Comparison of ENCODE assay signal across 8 mouse cellular contexts in the genomic region with DNA sequence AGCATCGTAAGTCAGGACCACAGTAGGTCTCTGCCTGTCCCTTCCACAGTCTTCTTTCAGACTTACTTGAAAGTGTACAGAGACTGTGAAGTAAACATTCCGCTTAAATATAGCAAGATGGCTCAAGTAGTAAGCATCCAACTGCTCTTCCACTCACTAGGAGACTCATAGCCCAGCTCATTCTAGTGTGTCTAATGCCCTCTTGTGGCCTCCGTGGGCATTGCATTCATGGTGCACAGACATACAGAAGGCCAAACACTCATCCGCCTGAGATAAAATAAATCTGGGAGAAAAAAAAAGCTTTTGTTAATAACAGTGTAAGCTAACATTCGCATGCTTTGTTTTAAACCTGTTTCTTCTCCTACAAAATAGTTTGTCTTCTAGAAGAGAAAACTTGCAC. TPM values are rescaled to one million over a fixed set of nuclear protein-coding genes. Genes with fewer than 3 reads are reported as not detected.
DNase-seq lines count a peak whose midpoint lies in the region; ATAC-seq and TF ChIP-seq lines count a peak whose summit lies in the region.

No protein-coding gene starts in this region.

- no peaks in the 10 kb centered on the region for H3K4me1 ChIP-seq in hindbrain, embryonic 10.5 days (replicated peaks)
- H3K4me1 ChIP-seq in hindbrain, embryonic 13.5 days (replicated peaks), result no peaks in the 10 kb centered on the region

- no peak overlapping the region for H3K9ac ChIP-seq in hindbrain, embryonic 13.5 days

- no peak overlapping the region for H3K27ac ChIP-seq in hindbrain, embryonic 10.5 days
- H3K27ac ChIP-seq in hindbrain, embryonic 13.5 days, result no peak overlapping the region

- no peaks in the 10 kb centered on the region for H3K9me3 ChIP-seq in hindbrain, embryonic 10.5 days
- no peaks in the 10 kb centered on the region for H3K9me3 ChIP-seq in hindbrain, embryonic 13.5 days

- H3K79me2 ChIP-seq in myocyte (ENCODE audit: control insufficient read depth, insufficient read depth), result no peaks in the 10 kb centered on the region

- peak; percentile 74 for DNase-seq in hindbrain, embryonic 10.5 days (ENCODE audit: low spot score)
- DNase-seq in R1 (ENCODE audit: low read depth, low spot score), result peak; percentile 84
- DNase-seq in cerebellum, postnatal 25 days, result peak; percentile 65 to 80
- peak; percentile 76 for DNase-seq in heart, postnatal 4 days
- DNase-seq in left cerebral cortex, postnatal 25 days (ENCODE audit: low spot score in 2 of 2), result peak; percentile 49 to 69
- DNase-seq in testis, postnatal 14 days (ENCODE audit: low spot score), result peak; percentile 30

- no peak overlapping the region for H3K4me3 ChIP-seq in hindbrain, embryonic 10.5 days
- H3K4me3 ChIP-seq in hindbrain, embryonic 13.5 days, result no peak overlapping the region
- no peak overlapping the region for H3K4me3 ChIP-seq in myocyte

- H3ac ChIP-seq in myocyte (ENCODE audit: control insufficient read depth, insufficient read length), result no peak overlapping the region

- H3K4me2 ChIP-seq in hindbrain, embryonic 13.5 days, result no peak overlapping the region
- H3K4me2 ChIP-seq in myocyte (ENCODE audit: low read depth), result peak overlapping the region; percentile 24

- ATAC-seq in hindbrain, embryonic 13.5 days (ENCODE audit: low FRiP score), result no peak

- intact Hi-C loops in left cerebral cortex, postnatal 25 days (cut with DNase I), result loop anchor here (10.0 kb wide), 1 partner anchor 83 kb away; no protein-coding TSS in a partner anchor

- WGBS in hindbrain, embryonic 10.5 days, result 75% methylated on average over 5 of the region's 5 CpGs
- WGBS in hindbrain, embryonic 13.5 days, result 75% methylated on average over 5 of the region's 5 CpGs

- no peak for TF ChIP-seq POLR2A in myocyte (IDR thresholded peaks at IDR 0.05; ENCODE audit: insufficient read length, low read depth)

- peaks cover 96% of the 10 kb centered on the region for H3K36me3 ChIP-seq in hindbrain, embryonic 10.5 days
- peaks cover 88% of the 10 kb centered on the region for H3K36me3 ChIP-seq in hindbrain, embryonic 13.5 days
- H3K36me3 ChIP-seq in myocyte (ENCODE audit: control insufficient read depth, insufficient read depth), result peaks cover 63% of the 10 kb centered on the region

- H3K27me3 ChIP-seq in hindbrain, embryonic 10.5 days (ENCODE audit: insufficient read depth, poor library complexity, severe bottlenecking), result no peaks in the 10 kb centered on the region
- no peaks in the 10 kb centered on the region for H3K27me3 ChIP-seq in hindbrain, embryonic 13.5 days
- H3K27me3 ChIP-seq in myocyte (ENCODE audit: control insufficient read depth, insufficient read depth, insufficient read length), result no peaks in the 10 kb centered on the region

TF ChIP-seq in myocyte, 11 proteins besides CTCF, POLR2A, EP300 and RAD21:
- TF ChIP-seq CEBPB (IDR thresholded peaks at IDR 0.05; ENCODE audit: insufficient read depth, poor library complexity, severe bottlenecking), result no peak
TF ChIP-seq in myocyte: peak in this region for 0.

RNA-seq across cellular contexts. Expression of gene Heatr3, which starts 23.8 kb away (rescaled TPM):
- 42.0 and 47.0 TPM in 2 replicates for polyA plus RNA-seq in hindbrain, embryonic 10.5 days (2016; fragmentation: Nextera tagmentation; extraction: Ambion mirVana)
- polyA plus RNA-seq in hindbrain, embryonic 13.5 days (2015; fragmentation: Nextera tagmentation; extraction: Ambion mirVana), result 37.1 and 39.0 TPM in 2 replicates
- total RNA-seq in heart, postnatal 4 days (2021), result 10 to 100 TPM; 24.0 to 24.6 TPM
- 10 to 100 TPM; 30.1 to 30.8 TPM for total RNA-seq in left cerebral cortex, postnatal 25 days (2021)
- 22.3 TPM for polyA plus RNA-seq in myocyte (2012; fragmentation: generic; extraction: Trizol)

RNA-seq across cellular contexts. Expression of gene Tent4b, which starts 37.6 kb away (rescaled TPM):
- polyA plus RNA-seq in hindbrain, embryonic 10.5 days (2016; fragmentation: Nextera tagmentation; extraction: Ambion mirVana), result 8.1 and 10.0 TPM in 2 replicates
- polyA plus RNA-seq in hindbrain, embryonic 13.5 days (2015; fragmentation: Nextera tagmentation; extraction: Ambion mirVana), result 9.5 and 9.9 TPM in 2 replicates
- 10 to 100 TPM; 19.5 to 21.0 TPM for total RNA-seq in heart, postnatal 4 days (2021)
- total RNA-seq in left cerebral cortex, postnatal 25 days (2021), result 10 to 100 TPM; 37.6 to 37.9 TPM
- polyA plus RNA-seq in myocyte (2012; fragmentation: generic; extraction: Trizol), result 10.7 TPM

RNA-seq across cellular contexts. Expression of gene Cnep1r1, which starts 42.9 kb away (rescaled TPM):
- polyA plus RNA-seq in hindbrain, embryonic 10.5 days (2016; fragmentation: Nextera tagmentation; extraction: Ambion mirVana), result 45.3 and 49.3 TPM in 2 replicates
- polyA plus RNA-seq in hindbrain, embryonic 13.5 days (2015; fragmentation: Nextera tagmentation; extraction: Ambion mirVana), result 43.5 and 44.4 TPM in 2 replicates
- total RNA-seq in heart, postnatal 4 days (2021), result 10 to 100 TPM; 33.3 TPM
- 10 to 100 TPM; 35.2 to 36.6 TPM for total RNA-seq in left cerebral cortex, postnatal 25 days (2021)
- polyA plus RNA-seq in myocyte (2012; fragmentation: generic; extraction: Trizol), result 17.2 TPM

Comparison
In these comparisons a context has a peak if more than half of its experiments do, and no peak if none do; other contexts are left out.
1. DNase-seq: peak in every context shown above with its lines; median percentile 84 in R1; 76 in heart, postnatal 4 days; 74 in hindbrain, embryonic 10.5 days; 72 in cerebellum, postnatal 25 days; 59 in left cerebral cortex, postnatal 25 days; 30 in testis, postnatal 14 days.